Mouse (Mus musculus): ENCODE results near the gene Uimc1.

Gene Uimc1

GRCm38 (mm10) chr13:55040016-55040415, 60.1 kb downstream of the Uimc1 start:
- DNase-seq = no peak

DNA sequence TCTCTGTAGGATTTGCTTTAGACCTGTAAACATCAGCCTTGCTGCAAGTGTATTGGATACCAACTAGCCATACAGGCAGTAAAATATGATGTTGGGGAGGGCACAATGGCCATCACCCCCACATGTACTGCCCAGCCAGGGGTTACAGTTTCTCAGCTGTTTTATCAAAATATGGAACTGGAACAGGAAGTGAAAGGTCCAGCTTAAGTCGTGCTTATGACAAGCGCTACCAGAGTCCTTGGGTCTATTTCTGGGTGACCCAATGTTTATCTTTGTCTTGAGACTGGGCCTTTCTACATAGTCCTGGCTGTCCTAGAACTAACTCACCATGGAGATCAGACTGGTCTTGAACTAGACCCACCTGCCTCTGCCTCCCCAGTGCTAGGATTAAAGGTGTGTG, 75.9 kb downstream of the Uimc1 start:
- DNase-seq = no peak

- no peak for DNase-seq
These were observed 77.4 kb downstream of the Uimc1 start for GRCm38 (mm10) chr13:55022715-55023114.

DNA sequence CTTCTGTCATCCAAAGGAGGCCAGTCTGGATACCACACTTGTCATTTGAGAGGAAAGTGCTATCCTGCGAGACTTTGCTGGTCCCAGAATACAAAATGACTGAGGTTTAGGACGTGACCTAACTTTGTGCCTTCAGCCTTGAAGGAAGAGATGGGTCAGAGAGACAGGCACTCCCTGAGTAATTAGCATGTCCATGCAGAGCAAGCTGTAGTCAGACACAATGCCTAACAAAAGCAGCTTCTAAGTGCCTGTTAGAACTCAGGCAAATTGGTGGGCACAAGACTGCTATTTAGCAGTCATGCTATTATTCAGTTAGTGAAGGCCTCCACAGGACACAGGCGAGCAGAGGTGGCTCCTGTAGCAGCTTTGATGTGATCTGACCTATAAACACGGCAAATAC, 77.8 kb downstream of the Uimc1 start:
- DNase-seq = no peak

GRCm38 (mm10) chr13:55021194-55021779, 78.8 kb downstream of the Uimc1 start, which contains the start of gene Hk3:
Gene Hk3, minus strand, starts transcription at chr13:55021385.
- DNase-seq = no peak

- no peak for DNase-seq
These were observed 80.0 kb downstream of the Uimc1 start for GRCm38 (mm10) chr13:55020051-55020450.

DNA sequence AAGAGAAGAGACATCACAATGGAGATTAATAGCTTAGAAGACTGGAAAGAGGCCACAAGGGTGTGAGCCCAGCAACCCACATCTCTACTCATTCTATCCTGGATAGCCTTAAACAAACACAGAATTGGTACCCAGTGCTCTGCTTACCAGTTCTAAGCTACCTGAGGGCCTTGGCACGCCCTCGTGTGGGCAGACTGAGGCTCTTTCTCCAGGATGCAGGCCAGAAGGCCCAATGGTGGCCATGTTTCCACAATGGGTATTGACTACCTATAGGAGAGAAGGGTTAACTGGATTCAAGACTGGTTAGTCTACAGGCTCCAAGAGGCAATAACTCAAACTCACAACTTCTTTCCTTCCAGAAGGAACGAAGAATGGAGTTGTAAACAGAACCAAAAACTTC, 80.9 kb downstream of the Uimc1 start:
- DNase-seq = no peak

DNA sequence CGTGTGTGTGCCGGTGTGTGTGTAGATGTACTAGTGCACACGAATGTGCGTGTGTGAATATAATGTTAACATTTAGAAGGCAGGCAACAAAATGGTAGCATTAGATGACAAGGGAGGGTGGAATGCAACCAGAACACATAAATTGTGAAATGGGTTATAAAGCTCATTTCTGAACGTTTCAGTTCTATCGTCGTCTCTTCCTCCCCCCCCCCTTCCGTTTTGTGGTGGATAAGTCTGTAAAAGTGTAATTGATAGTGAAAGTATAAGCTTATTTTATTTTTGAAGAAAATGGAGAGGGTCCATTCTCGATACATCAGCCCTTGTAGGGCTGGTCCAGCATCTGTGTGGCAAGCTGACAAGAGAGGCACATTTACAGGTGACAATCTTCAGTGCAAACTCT, 81.4 kb downstream of the Uimc1 start:
- DNase-seq = no peak

- DNase-seq = peak in 1 of 2 experiments; percentile 41
These were observed 82.1 kb downstream of the Uimc1 start for GRCm38 (mm10) chr13:55017898-55018599.

- no peak for DNase-seq
These were observed 82.8 kb downstream of the Uimc1 start for GRCm38 (mm10) chr13:55017154-55017897.

- no peak for DNase-seq
These were observed 85.6 kb downstream of the Uimc1 start for GRCm38 (mm10) chr13:55014451-55014850.

- no peak for DNase-seq
These were observed 86.3 kb downstream of the Uimc1 start for GRCm38 (mm10) chr13:55013702-55014344.

- DNase-seq = no peak
These were observed 88.1 kb downstream of the Uimc1 start for GRCm38 (mm10) chr13:55011981-55012478.

DNA sequence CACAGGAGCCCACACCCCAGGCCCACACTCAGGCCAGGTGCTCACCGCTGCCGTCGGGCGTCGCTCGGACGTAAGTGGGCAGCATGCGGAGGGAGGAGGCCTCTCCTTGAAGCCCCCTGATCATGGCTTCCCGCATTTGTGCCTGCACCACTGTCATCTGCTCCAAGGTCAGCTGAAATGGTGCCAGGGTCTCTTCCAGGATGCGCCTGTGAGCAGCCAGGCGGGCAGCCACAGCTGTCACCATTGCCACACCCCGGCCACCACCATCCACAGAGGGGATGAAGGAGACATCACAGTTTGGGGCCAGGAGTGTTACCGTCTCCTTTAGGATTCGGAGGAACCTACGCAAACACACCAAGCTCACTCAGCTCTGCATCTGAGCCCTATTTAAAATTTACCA, 89.0 kb downstream of the Uimc1 start:
- no peak for DNase-seq

GRCm38 (mm10) chr13:55008589-55008988, 91.5 kb downstream of the Uimc1 start:
- no peak for DNase-seq

GRCm38 (mm10) chr13:55006415-55006742, 93.7 kb downstream of the Uimc1 start:
- no peak for DNase-seq

DNA sequence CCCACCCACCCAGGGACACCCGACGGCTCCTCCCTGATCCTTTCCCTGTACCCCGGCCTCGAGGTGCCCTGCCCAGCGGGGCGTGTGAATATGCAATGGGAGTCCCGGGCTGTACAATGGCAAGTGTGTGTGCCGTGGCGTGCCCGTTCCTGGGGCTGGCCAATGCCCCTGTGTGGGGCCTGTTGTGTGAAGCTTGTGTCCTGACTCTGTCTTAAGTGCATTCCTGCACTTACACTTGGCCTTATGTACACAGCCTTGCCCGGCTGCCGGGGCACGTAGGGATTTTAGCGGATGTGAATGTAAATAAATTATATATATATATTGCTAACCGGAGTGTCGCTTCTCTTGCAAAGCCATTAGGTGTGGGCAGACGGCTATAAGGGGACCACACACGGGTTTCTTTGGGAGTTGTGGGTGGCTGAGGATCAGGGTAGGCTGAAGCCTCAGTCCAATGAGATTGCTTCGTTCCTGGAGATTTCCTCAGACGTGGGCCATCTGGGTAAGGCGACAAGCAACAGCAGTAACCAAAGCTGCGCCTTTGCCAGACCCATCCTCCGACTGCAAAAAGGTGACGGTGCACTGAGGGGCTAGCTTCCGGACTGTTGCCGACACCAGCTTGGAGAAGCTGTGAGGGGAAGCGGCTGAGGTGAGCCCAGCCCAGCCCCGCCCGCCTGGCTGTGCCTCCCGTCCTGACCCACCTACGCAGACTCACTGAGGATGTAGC, 94.2 kb downstream of the Uimc1 start:
- no peak for DNase-seq

DNA sequence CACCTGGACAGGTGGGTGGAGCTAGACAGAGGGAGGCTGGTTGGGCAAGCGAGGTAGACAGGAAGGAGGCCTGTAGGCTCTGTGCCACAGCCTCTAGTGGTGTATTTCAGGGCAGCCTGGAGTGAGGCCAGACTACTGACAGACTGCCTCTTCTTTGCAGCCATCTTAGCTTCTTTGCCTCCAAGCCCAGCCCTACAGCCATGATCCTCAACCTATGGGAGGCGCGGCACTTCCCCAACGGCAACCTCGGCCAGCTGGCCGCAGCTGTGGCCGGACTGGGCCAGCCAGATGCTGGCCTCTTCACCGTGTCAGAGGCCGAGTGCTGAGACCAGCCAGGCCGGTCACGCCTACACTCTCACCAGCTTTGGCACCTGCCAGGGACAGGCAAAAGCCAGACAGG, 95.5 kb downstream of the Uimc1 start:
- DNase-seq = no peak

GRCm38 (mm10) chr13:55002090-55002489, 98.0 kb downstream of the Uimc1 start:
- DNase-seq = no peak

DNA sequence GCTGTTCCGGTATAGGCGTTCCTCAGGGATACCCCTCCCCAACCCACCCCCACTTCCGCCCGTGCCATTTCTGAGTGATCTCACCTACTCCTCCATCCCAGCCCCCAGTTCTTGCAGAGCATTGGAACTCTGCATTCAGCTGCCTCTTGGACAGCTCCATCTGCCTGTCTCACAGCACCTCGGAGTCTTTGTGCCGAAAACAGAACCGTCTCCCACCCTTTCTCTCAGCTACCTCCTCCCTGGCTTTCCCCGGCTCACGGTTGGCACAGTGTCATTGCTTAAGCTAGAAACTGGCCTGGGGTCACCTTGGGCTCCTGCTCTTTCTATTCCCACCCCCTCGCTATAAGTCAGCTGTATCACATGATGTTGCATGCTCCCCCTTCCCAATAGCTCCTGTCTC, 99.7 kb downstream of the Uimc1 start:
- DNase-seq = no peak

GRCm38 (mm10) chr13:54997568-54997967, 102.5 kb downstream of the Uimc1 start:
- no peak for DNase-seq

DNA sequence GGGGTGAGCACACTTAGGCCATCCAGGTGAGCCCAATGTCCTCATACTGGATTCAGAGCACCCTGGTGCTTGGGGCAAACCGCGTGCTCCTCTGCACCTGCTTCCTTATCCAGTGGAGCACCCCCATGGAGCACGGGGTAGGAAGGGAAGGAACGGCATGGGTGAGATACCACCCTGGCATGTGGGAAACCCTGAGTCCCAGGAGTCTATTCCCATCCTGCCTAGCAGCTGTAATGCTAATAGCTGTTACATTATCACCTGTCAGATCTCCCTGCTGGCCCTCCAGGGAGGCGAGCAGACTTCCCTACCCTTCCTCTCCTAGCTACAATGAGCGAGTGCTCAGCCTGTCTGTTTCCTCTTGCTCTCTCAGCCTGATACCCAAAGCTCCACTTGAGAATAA, 104.9 kb downstream of the Uimc1 start:
- DNase-seq = no peak

GRCm38 (mm10) chr13:54994576-54994975, 105.5 kb downstream of the Uimc1 start:
- no peak for DNase-seq

Measured in thymus, adult 18-20 months (tissue).